Mouse (Mus musculus) embryo, embryonic 9.5 days (tissue): ENCODE data around the gene Mtg1.

Experiments used
- DNase-seq: peaks from one replicate; pipeline ENCODE4 v3.0.0-alpha.2; 2017; ENCODE audit errors: extremely low spot score

Mtg1 gene

DNA sequence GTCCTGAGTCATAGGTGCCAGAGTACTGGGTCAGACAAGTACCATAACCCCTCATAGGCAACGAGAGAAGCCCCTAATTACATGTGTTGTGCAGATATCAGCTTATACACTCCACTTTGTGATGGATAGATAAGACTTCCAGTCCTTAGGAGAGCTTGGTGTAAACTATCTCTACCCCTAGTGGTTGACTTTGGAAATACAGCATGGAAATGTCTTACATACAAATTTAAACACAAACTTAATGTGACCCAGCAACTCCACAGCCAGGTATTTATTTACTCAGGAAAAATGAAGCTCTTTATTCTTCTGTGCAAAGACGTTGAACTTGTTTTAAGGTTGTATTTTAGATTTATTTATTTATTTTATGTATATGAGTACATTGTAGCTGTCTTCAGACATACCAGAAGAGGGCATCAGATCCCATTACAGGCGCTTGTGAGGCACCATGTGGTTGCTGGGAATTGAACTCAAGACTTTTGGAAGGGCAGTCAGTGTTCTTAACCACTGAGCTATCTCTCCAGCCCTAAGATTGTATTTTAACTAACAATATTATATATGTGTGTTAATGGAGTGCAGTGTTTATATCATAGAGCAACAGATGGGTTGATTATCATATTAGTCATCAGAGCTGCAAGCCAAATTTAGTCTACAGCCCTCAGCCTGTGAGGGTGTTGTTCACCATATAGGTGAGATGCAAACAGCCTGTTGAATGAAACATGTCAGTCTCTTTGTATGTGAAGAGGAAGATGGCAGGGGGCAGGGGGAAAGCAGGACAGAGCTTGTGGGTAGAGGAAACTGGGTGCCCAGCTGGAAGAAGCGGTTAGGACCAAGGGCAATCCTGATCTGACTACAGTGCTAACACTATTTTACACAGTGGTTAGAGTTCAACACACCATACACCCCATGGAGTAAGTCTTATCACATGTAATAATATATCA, 51.3 kb downstream of the Mtg1 start:
- DNase-seq = peak; percentile 24

- no peak for DNase-seq
These were observed 53.1 kb downstream of the Mtg1 start for GRCm38 (mm10) chr7:140190435-140190834.

DNA sequence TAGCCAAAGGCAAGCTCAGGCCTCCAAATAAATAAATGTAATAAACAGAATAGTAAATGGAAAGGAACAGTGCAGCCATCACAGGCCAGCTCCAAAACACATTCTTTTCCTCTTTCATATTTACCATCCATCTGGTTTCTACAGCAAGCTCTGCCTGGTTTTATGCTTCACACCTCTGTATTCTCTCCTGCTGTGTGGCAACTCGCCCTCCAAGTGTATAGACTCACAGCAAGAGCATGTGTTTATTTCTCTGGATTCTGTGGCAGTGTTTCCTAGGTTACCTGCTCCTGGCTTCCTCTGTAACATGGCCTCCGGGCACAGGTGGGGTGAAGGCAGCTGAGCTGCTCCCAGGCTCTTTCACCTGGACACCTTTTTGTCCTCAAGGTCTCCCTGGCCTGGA, 55.1 kb downstream of the Mtg1 start:
- no peak for DNase-seq

GRCm38 (mm10) chr7:140192851-140193250, 55.5 kb downstream of the Mtg1 start:
- DNase-seq = no peak

DNA sequence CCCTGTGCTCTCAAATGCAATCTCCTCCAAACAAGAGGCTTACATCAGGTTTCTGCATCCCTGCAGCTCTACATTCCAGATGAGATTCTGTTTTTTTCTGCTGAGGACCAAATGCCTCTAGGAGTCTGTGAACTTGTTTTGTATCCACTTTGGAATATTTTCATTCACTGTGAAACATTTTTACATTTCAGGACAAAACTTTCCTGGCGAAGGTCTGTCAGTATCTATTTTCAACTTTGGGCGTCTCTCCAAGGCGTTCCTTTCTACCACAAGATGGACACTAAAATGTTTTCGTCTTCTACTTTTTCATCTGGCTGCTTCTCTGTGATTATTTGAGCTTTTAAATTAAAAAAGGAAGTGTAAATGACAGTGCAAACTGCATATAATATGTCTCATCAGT, 56.7 kb downstream of the Mtg1 start:
- DNase-seq = no peak

- DNase-seq = no peak
These were observed 58.6 kb downstream of the Mtg1 start for GRCm38 (mm10) chr7:140196002-140196401.
